In the genomic region with DNA sequence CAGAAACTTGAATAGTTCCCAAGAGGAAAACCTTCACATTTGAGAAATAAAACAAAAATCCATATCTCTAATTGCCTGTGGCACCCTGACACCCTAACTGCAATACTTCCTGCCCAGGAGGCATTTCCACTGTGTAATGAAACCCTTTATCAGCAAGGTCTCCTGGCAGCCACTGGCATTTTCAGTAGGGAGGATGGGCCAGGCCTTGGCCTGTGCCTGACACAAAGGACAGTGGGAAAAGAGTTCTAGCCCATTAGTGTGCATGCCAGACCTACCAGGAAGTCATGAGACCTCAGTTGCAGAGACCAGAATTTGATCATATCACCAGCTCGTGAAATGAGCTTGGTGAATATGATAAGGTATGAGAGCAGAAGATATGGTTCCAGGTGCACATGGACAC, we compare ENCODE assay signal across 17 mouse cellular contexts.
"Had no signal": no experiment of that assay in that cellular context is flagged by ENCODE, and none has a peak within 500 bp of the region (broad histone marks: within the 10 kb centered on the region; RNA-seq: fewer than 3 reads in every experiment).

No protein-coding gene starts in this region.

- DNase-seq: gastrocnemius, adult 2 months; gastrocnemius, postnatal 10 days; gastrocnemius, postnatal 25 days; heart, adult 18-20 months; heart, postnatal 10 days; heart, postnatal 36 days; kidney, adult 11 months; kidney, adult 2 months; kidney, adult 9 months; kidney, postnatal 14 days; kidney, postnatal 36 days; layer of hippocampus, adult 9-11 months; layer of hippocampus, postnatal 36 days; left cerebral cortex, postnatal 4 days; liver; liver, embryonic 13.5 days; liver, postnatal 0 days had no signal
